Mouse (Mus musculus) frontal cortex, adult 2 months (tissue): ENCODE results near the gene Cldn34d. TPM values are rescaled to one million over a fixed set of nuclear protein-coding genes. Genes with fewer than 3 reads are reported as not detected.
A peak's percentile ranks its signal among the peaks of the same experiment; 100 is the strongest.

Experiments used
- DNase-seq, 2 experiments: peaks; one replicate each; pipeline ENCODE4 v3.0.0; 2022; ENCODE audit warnings: low spot score in 1 of 2; ENCODE audit errors: extremely low spot score in 1 of 2
- polyA plus RNA-seq: library from polyadenylated mRNA; depleted of rRNA; stranded (reverse); fragments of >200 nt; gene quantifications from 2 replicates; pipeline ENCODE4 v1.2.3, GENCODE M21; 2012; rRNA removed

Gene Cldn34d
- not detected in 2 replicates for polyA plus RNA-seq

GRCm38 (mm10) chrX:76602824-76603223, at the start of gene Cldn34d:
Cldn34d (minus strand) TSS chrX:76602924.
- no peak for DNase-seq

GRCm38 (mm10) chrX:76598459-76599206, 4.1 kb downstream of the Cldn34d start:
- peak in 1 of 2 experiments; percentile 1 for DNase-seq

Other genes with a start within 250 kb of the Cldn34d start
- not detected in 2 replicates for gene Cldn34b4, start 209.6 kb downstream of the Cldn34d start, polyA plus RNA-seq